In the genomic region with DNA sequence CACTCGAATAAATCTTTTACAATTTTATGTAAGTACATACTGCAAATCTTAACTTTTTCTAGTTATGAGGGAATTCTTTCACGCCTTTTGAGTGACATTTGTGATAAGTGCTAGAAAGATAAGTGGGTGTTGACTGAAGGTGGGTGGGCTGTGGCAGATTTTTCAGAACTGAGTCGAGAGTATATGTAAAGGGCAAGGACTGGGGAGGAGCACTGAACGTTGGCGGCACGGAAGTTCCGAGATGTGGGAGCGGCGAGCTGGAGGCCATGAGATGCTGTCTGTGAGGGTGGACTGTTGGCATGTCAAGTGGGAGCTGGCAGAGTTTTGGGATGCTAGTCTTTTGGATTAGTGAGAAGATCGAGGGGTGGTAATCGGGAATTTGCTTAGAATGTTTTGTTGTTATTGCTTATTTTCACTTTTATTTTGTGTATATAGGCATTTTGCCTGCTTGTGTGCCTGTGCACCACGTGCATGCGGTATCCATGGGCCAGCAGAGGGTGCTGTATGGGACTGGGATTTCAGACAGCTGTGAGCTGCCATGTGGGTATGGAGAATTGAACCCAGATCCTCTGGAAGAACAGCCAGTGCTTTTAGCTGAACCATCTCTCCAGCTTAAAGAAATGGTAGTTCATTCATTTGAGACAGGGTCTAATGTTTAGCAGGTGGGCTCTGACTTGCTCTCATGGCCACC, we compare ENCODE assay signal across 18 mouse cellular contexts. TPM values are rescaled to one million over a fixed set of nuclear protein-coding genes. Genes with fewer than 3 reads are reported as not detected.
DNase-seq lines count a peak whose midpoint lies in the region; ATAC-seq and TF ChIP-seq lines count a peak whose summit lies in the region.
"Had no signal": no experiment of that assay in that cellular context is flagged by ENCODE, and none has a peak within 500 bp of the region (broad histone marks: within the 10 kb centered on the region; RNA-seq: fewer than 3 reads in every experiment).

No protein-coding gene starts in this region.

- no peak for TF ChIP-seq EP300 in MEL (IDR thresholded peaks at IDR 0.05; ENCODE audit: low read depth in 1 of 2, low read length in 2 of 2)

- WGBS in lung, embryonic 16.5 days, result 72% methylated on average over 13 of the region's 13 CpGs
- WGBS in stomach, embryonic 16.5 days, result 80% methylated on average over 13 of the region's 13 CpGs
- WGBS in midbrain, embryonic 14.5 days, result 94% methylated on average over 13 of the region's 13 CpGs

- no peaks in the 10 kb centered on the region for H3K4me1 ChIP-seq in lung, embryonic 16.5 days (replicated peaks; ENCODE audit: control insufficient read depth, insufficient read depth, low read length)
- no peaks in the 10 kb centered on the region for H3K4me1 ChIP-seq in MEL (ENCODE audit: control insufficient read depth in 1 of 2, insufficient read depth in 2 of 2, low read length in 2 of 2)
- no peaks in the 10 kb centered on the region for H3K4me1 ChIP-seq in stomach, embryonic 16.5 days (ENCODE audit: control insufficient read depth, insufficient read depth, low read length)
- H3K4me1 ChIP-seq in midbrain, embryonic 14.5 days (ENCODE audit: control insufficient read depth, insufficient read depth, low read length), result no peaks in the 10 kb centered on the region
- H3K4me1 ChIP-seq: forebrain, embryonic 13.5 days; heart, embryonic 15.5 days; limb, embryonic 12.5 days had no signal

- no peaks in the 10 kb centered on the region for H3K27me3 ChIP-seq in lung, embryonic 16.5 days (ENCODE audit: control insufficient read depth, insufficient read depth, low read depth, low read length)
- no peaks in the 10 kb centered on the region for H3K27me3 ChIP-seq in MEL (ENCODE audit: control insufficient read depth in 1 of 2, insufficient read depth in 2 of 2, low read length in 2 of 2)
- no peaks in the 10 kb centered on the region for H3K27me3 ChIP-seq in stomach, embryonic 16.5 days (ENCODE audit: control insufficient read depth, insufficient read depth, low read length)
- H3K27me3 ChIP-seq in midbrain, embryonic 14.5 days (ENCODE audit: control insufficient read depth, insufficient read depth, low read length), result no peaks in the 10 kb centered on the region
- H3K27me3 ChIP-seq: forebrain, embryonic 13.5 days; heart, embryonic 15.5 days; limb, embryonic 12.5 days; megakaryocyte, embryonic 14.5 days had no signal

- H3K4me2 ChIP-seq in lung, embryonic 16.5 days (ENCODE audit: low read depth, low read length), result no peak overlapping the region
- no peak overlapping the region for H3K4me2 ChIP-seq in stomach, embryonic 16.5 days (ENCODE audit: low read depth, low read length)
- no peak overlapping the region for H3K4me2 ChIP-seq in midbrain, embryonic 14.5 days (ENCODE audit: low read length)
- H3K4me2 ChIP-seq: forebrain, embryonic 13.5 days; heart, embryonic 15.5 days; limb, embryonic 12.5 days had no signal

- no peak for TF ChIP-seq POLR2A in MEL (IDR thresholded peaks at IDR 0.05; ENCODE audit: control insufficient read depth in 1 of 2, insufficient read depth in 1 of 2, low read depth in 1 of 2, low read length in 2 of 2, poor library complexity in 1 of 2)

- ATAC-seq in lung, embryonic 16.5 days (ENCODE audit: low read depth), result peak; percentile 76
- peak; percentile 64 for ATAC-seq in stomach, embryonic 16.5 days (ENCODE audit: insufficient read depth, low FRiP score)
- no peak for ATAC-seq in midbrain, embryonic 14.5 days (ENCODE audit: low FRiP score, low TSS enrichment)
- ATAC-seq: forebrain, embryonic 13.5 days had no signal

- H3K36me3 ChIP-seq in lung, embryonic 16.5 days (ENCODE audit: control insufficient read depth, insufficient read depth, low read length), result 0 out of 2 replicates have a peak, but pooled peaks cover 3% of the 10 kb centered on the region
- H3K36me3 ChIP-seq in MEL (ENCODE audit: control insufficient read depth in 1 of 2, insufficient read depth in 2 of 2, low read length in 2 of 2), result no peaks in the 10 kb centered on the region; a peak in 1 of 4 replicates
- peaks cover 1% of the 10 kb centered on the region; the same call in 1 of the 2 replicates for H3K36me3 ChIP-seq in stomach, embryonic 16.5 days (ENCODE audit: control insufficient read depth, insufficient read depth, low read length)
- no peaks in the 10 kb centered on the region for H3K36me3 ChIP-seq in midbrain, embryonic 14.5 days (ENCODE audit: control insufficient read depth, insufficient read depth, low read length)
- H3K36me3 ChIP-seq: heart, embryonic 15.5 days had no signal

- no peak overlapping the region for H3K4me3 ChIP-seq in lung, embryonic 16.5 days (ENCODE audit: low read length)
- no peak overlapping the region for H3K4me3 ChIP-seq in MEL (ENCODE audit: control insufficient read depth in 1 of 2, insufficient read depth in 1 of 2, low read depth in 2 of 2, low read length in 2 of 2)
- no peak overlapping the region for H3K4me3 ChIP-seq in stomach, embryonic 16.5 days (replicated peaks; ENCODE audit: low read length)
- H3K4me3 ChIP-seq in midbrain, embryonic 14.5 days (replicated peaks; ENCODE audit: low read depth, low read length), result no peak overlapping the region
- H3K4me3 ChIP-seq: forebrain, embryonic 13.5 days; gastrocnemius, adult 2 months; heart, embryonic 15.5 days; limb, embryonic 12.5 days; megakaryocyte, embryonic 14.5 days had no signal

- peak; percentile 15 to 35 (median 16); a peak in 2 of 6 replicates for TF ChIP-seq CTCF in MEL (IDR thresholded peaks at IDR 0.05 in 2 of 3, conservative IDR thresholded peaks at IDR 0.05 in 1 of 3; ENCODE audit: control insufficient read depth in 1 of 3, insufficient read depth in 1 of 3, low read depth in 2 of 3, low read length in 3 of 3, poor library complexity in 1 of 3, severe bottlenecking in 1 of 3)

- no peak for TF ChIP-seq RAD21 in MEL (IDR thresholded peaks at IDR 0.05; ENCODE audit: low read depth, low read length)

- H3K27ac ChIP-seq in lung, embryonic 16.5 days (ENCODE audit: low read length), result no peak overlapping the region
- no peak overlapping the region for H3K27ac ChIP-seq in MEL (ENCODE audit: control insufficient read depth, low read depth, low read length)
- no peak overlapping the region for H3K27ac ChIP-seq in stomach, embryonic 16.5 days (ENCODE audit: low read length)
- H3K27ac ChIP-seq in midbrain, embryonic 14.5 days (replicated peaks; ENCODE audit: low read depth, low read length), result no peak overlapping the region
- H3K27ac ChIP-seq: forebrain, embryonic 13.5 days; gastrocnemius, adult 2 months; heart, embryonic 15.5 days; limb, embryonic 12.5 days had no signal

- no peak overlapping the region for H3K9ac ChIP-seq in lung, embryonic 16.5 days (ENCODE audit: low read length)
- no peak overlapping the region for H3K9ac ChIP-seq in MEL (ENCODE audit: control insufficient read depth, low read depth, low read length, poor library complexity, severe bottlenecking)
- H3K9ac ChIP-seq in stomach, embryonic 16.5 days (ENCODE audit: low read length), result no peak overlapping the region
- H3K9ac ChIP-seq in midbrain, embryonic 14.5 days (replicated peaks; ENCODE audit: low read length), result no peak overlapping the region
- H3K9ac ChIP-seq: forebrain, embryonic 13.5 days; heart, embryonic 15.5 days; limb, embryonic 12.5 days had no signal

- no peaks in the 10 kb centered on the region for H3K79me2 ChIP-seq in MEL (ENCODE audit: control insufficient read depth, insufficient read depth, low read length, poor library complexity)

- no peaks in the 10 kb centered on the region for H3K9me3 ChIP-seq in lung, embryonic 16.5 days (ENCODE audit: control insufficient read depth, low read length)
- no peaks in the 10 kb centered on the region for H3K9me3 ChIP-seq in MEL (replicated peaks; ENCODE audit: insufficient read depth, low read length)
- H3K9me3 ChIP-seq in stomach, embryonic 16.5 days (replicated peaks; ENCODE audit: control insufficient read depth, low read length), result no peaks in the 10 kb centered on the region
- H3K9me3 ChIP-seq in midbrain, embryonic 14.5 days (ENCODE audit: control insufficient read depth, low read length), result no peaks in the 10 kb centered on the region
- H3K9me3 ChIP-seq: forebrain, embryonic 13.5 days; heart, embryonic 15.5 days; limb, embryonic 12.5 days; megakaryocyte, embryonic 14.5 days had no signal

- peak; percentile 18 to 44 for DNase-seq in layer of hippocampus, adult 18-20 months (ENCODE audit: low spot score in 2 of 2)
- DNase-seq in layer of hippocampus, postnatal 36 days, result no peak
- no peak for DNase-seq in lung, postnatal 4 days
- no peak for DNase-seq in MEL (ENCODE audit: low read depth, low spot score)
- DNase-seq in midbrain, embryonic 14.5 days, result no peak
- DNase-seq: B cell, adult 2 months; cerebellum, adult 11-12 months; cerebellum, postnatal 36 days; gastrocnemius, adult 2 months; kidney, postnatal 4 days; lung, adult 2 months; thymus, adult 18-20 months had no signal

RNA-seq across cellular contexts. Expression of gene Nup35, which starts 15.4 kb away (rescaled TPM):
- total RNA-seq in layer of hippocampus, adult 18-20 months (2021), result 10 to 100 TPM; 16.1 to 18.2 TPM
- total RNA-seq in layer of hippocampus, postnatal 36 days (2021), result 10 to 100 TPM; 17.4 to 21.2 TPM
- 47.3 and 53.1 TPM in 2 replicates for polyA plus RNA-seq in lung, embryonic 16.5 days (2015; fragmentation: Nextera tagmentation; extraction: Ambion mirVana)
- total RNA-seq in MEL (2012; rRNA removed), result 49.6 and 51.5 TPM in 2 replicates
- polyA plus RNA-seq in MEL (2012; ENCODE audit: insufficient read depth in 1 of 2, insufficient read length in 2 of 2, low read depth in 1 of 2, low replicate concordance in 2 of 2, missing spikeins in 1 of 2), result 10 to 100 TPM in 1 of 2 experiments, not detected in 1; 36.1 TPM
- polyA plus RNA-seq in stomach, embryonic 16.5 days (2015; fragmentation: Nextera tagmentation; extraction: Ambion mirVana), result 35.6 and 37.6 TPM in 2 replicates
- polyA plus RNA-seq in midbrain, embryonic 14.5 days (2014; fragmentation: Nextera tagmentation; extraction: Ambion mirVana), result 60.2 and 61.6 TPM in 2 replicates

RNA-seq across cellular contexts. Expression of gene Dusp19, which starts 15.6 kb away (rescaled TPM):
- 10 to 100 TPM; 27.5 to 29.0 TPM for total RNA-seq in layer of hippocampus, adult 18-20 months (2021)
- total RNA-seq in layer of hippocampus, postnatal 36 days (2021), result 10 to 100 TPM; 30.4 to 32.5 TPM
- polyA plus RNA-seq in lung, embryonic 16.5 days (2015; fragmentation: Nextera tagmentation; extraction: Ambion mirVana), result 15.6 and 17.3 TPM in 2 replicates
- 14.8 and 14.9 TPM in 2 replicates for total RNA-seq in MEL (2012; rRNA removed)
- 10 to 100 TPM in 1 of 2 experiments, not detected in 1; 16.1 TPM for polyA plus RNA-seq in MEL (2012; ENCODE audit: insufficient read depth in 1 of 2, insufficient read length in 2 of 2, low read depth in 1 of 2, low replicate concordance in 2 of 2, missing spikeins in 1 of 2)
- 15.4 and 16.7 TPM in 2 replicates for polyA plus RNA-seq in stomach, embryonic 16.5 days (2015; fragmentation: Nextera tagmentation; extraction: Ambion mirVana)
- 17.5 and 20.0 TPM in 2 replicates for polyA plus RNA-seq in midbrain, embryonic 14.5 days (2014; fragmentation: Nextera tagmentation; extraction: Ambion mirVana)

RNA-seq across cellular contexts. Expression of gene Nckap1, which starts 51.3 kb away (rescaled TPM):
- total RNA-seq in layer of hippocampus, adult 18-20 months (2021), result 100 to 1,000 TPM; 508 to 535 TPM
- total RNA-seq in layer of hippocampus, postnatal 36 days (2021), result 100 to 1,000 TPM; 562 to 572 TPM
- 42.1 and 48.6 TPM in 2 replicates for polyA plus RNA-seq in lung, embryonic 16.5 days (2015; fragmentation: Nextera tagmentation; extraction: Ambion mirVana)
- 5.9 and 6.3 TPM in 2 replicates for total RNA-seq in MEL (2012; rRNA removed)
- 1 to 10 TPM in 1 of 2 experiments, not detected in 1; 7.1 TPM for polyA plus RNA-seq in MEL (2012; ENCODE audit: insufficient read depth in 1 of 2, insufficient read length in 2 of 2, low read depth in 1 of 2, low replicate concordance in 2 of 2, missing spikeins in 1 of 2)
- 43.8 and 43.9 TPM in 2 replicates for polyA plus RNA-seq in stomach, embryonic 16.5 days (2015; fragmentation: Nextera tagmentation; extraction: Ambion mirVana)
- polyA plus RNA-seq in midbrain, embryonic 14.5 days (2014; fragmentation: Nextera tagmentation; extraction: Ambion mirVana), result 82.3 and 94.7 TPM in 2 replicates

Comparison
In these comparisons a context has a peak if more than half of its experiments do, and no peak if none do; other contexts are left out.
1. DNase-seq: peak in layer of hippocampus, adult 18-20 months (2 of 2); none in layer of hippocampus, postnatal 36 days (0 of 2), lung, postnatal 4 days (0 of 2), MEL (single experiment) and midbrain, embryonic 14.5 days (single experiment).